Mouse (Mus musculus) right cerebral cortex, adult 18-20 months (tissue): ENCODE data around the gene Tesmin.

Experiments
- DNase-seq: peaks from one replicate; pipeline ENCODE4 v3.0.0; 2022; ENCODE audit warnings: mixed read lengths

Gene Tesmin

GRCm38 (mm10) chr19:3400057-3400456 lies 11.4 kb downstream of the Tesmin start:
- no peak for DNase-seq

GRCm38 (mm10) chr19:3401504-3401903 lies 12.8 kb downstream of the Tesmin start:
- no peak for DNase-seq

GRCm38 (mm10) chr19:3401943-3402342 lies 13.3 kb downstream of the Tesmin start:
- DNase-seq: no peak

GRCm38 (mm10) chr19:3402390-3402789 lies 13.7 kb downstream of the Tesmin start:
- DNase-seq: no peak

GRCm38 (mm10) chr19:3404030-3404429 lies 15.4 kb downstream of the Tesmin start:
- DNase-seq: no peak

DNA sequence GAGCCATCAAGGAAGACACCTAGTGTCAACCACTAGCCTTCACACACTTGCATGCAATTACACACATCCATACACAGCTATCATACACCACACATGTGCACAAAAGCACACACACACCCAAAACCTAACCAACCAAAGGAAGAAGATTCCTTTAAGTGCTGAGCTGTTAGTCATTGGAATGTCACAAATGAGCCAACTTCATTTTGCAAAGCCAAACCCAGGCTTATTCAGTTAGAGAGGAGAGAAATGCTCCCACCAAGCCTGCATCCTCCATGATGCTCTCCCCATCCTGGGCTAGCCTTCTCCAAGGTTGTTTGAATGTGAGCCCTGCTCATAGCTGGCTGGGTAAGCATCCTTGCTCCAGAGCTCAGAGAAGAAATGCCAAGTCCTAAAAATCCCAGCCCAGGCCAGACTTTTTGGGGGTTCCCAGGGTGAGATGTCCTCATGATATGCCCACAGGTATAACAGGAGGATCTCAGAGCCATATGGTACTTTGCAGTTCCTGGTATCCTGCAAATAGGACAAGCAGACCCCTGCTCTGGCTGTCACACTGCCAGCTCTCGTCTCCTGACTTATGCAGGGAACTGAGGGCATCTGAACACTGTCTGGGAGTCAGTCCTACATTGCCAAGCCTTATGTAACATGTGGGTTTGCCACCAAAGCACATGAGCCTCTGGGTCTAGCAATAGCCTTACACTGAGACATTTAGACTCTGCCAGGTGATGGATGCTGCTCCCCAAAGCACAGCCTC lies 17.0 kb downstream of the Tesmin start:
- no peak for DNase-seq

GRCm38 (mm10) chr19:3414268-3414733 lies 25.6 kb downstream of the Tesmin start, which contains the start of gene Gal:
Gene Gal, minus strand, starts transcription at chr19:3414544.
- DNase-seq: no peak

GRCm38 (mm10) chr19:3419251-3419650 lies 30.6 kb downstream of the Tesmin start:
- DNase-seq: peak; percentile 85

- DNase-seq: no peak
These were observed 33.8 kb downstream of the Tesmin start for GRCm38 (mm10) chr19:3422488-3422887.

DNA sequence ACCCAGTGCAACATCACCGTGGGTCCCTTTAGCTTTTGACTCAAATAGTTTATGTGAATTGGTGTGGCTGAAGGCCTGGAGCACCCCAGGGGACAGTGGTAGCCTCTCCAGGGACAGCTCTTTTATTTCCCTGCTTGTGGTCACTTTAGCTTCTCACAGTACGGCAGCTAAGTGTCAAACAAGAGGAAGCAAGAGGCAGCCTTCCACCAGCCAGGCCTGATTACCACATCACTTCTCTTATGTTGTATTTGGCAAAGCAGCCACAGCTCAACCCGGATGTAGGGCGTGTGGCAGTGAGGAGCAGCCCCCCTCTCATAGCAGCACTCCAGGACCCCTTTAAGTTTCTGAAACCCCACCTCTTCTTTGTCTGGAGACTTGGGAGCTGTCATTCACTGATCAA lies 34.3 kb downstream of the Tesmin start:
- no peak for DNase-seq

DNA sequence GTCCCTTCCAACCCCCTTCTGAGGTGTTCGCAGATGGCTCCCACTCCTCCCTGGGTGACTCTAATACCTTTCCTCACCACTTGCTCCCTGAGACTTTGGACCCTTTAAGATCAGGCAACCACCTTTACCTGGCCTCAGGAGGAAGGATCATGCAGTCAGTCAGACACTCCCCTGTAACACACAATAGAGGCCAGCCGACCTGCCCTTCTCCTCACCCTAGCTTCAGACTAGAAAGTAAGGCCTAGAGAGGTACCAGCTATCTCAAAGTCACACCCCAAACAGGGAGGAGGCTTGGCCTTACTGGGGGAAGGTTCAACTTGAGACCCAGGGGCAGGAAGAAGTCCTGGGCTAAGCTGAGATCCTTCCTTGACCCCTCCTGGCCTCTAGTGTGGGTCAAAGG lies 35.6 kb downstream of the Tesmin start:
- DNase-seq: no peak

DNA sequence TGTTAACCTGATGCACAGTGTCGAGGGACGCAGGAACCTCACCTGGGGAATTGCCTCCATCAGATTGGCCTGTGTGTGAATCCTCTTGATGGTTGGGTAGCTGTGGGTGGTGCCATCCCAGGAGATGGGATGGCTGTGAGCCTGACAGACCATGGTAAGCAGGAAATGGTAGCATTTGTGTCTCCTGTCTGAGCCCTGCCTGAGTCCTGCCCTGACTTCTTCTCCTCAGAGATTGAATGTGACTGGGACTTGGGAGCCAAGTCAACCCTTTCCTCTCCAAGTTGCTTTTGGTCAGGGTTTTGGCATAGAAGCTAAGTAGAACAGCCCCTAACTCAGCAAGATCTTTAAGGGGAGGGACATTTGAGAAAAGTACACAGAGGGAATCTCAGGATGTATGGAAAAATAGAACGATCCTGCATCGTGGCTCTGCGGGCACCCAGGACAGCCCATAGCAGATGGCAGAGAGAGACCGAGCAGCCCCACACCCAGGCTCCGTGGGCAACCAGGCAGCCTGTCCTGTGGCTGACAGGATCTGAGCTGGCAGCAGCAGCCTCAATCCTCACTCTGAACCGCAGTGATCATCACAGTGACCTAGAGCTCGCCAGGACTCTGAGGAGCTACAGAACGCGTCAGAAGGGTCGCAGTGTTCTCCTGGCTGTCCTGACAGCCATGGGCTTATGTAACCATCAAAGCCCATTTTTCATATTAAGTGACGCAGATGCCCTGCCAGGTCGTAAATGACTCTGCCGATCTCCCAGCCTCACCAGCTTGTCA lies 39.6 kb downstream of the Tesmin start:
- no peak for DNase-seq

DNA sequence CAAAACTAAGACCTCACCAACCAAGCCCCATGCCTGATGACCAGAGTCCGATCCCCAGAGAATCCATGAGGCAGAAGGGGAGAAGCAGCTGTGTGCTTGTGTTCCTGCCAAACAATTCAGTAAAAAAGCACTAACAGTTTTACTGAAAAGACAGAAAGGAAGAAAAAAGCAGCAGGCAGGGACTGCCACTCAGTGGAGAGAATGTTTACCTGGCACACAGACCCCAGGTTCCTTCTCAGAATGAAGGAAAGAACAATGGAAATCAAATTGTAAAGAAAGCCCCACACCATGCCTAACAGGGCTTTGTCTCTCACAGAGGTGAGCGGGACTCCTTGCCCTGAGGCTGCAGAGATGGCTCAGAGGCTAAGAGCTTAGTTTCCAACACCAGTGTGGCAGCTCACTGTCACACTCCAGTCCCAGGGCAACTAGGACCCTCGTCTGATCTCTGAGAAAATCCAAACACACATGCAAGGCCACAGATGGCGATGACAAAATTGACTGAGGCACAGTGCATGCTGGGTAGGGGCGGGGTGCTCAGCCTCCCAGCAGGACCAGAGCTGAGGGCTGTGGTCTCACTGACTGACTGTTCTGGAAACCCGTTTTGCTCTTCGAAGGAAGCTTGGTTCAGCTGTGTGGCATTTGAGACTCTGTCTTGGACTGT lies 40.6 kb downstream of the Tesmin start:
- no peak for DNase-seq

- no peak for DNase-seq
These were observed 42.4 kb downstream of the Tesmin start for GRCm38 (mm10) chr19:3431066-3431465.

GRCm38 (mm10) chr19:3431969-3432368 lies 43.3 kb downstream of the Tesmin start:
- DNase-seq: no peak

GRCm38 (mm10) chr19:3434124-3434523 lies 45.5 kb downstream of the Tesmin start:
- DNase-seq: no peak

GRCm38 (mm10) chr19:3434641-3435040 lies 46.0 kb downstream of the Tesmin start:
- no peak for DNase-seq

DNA sequence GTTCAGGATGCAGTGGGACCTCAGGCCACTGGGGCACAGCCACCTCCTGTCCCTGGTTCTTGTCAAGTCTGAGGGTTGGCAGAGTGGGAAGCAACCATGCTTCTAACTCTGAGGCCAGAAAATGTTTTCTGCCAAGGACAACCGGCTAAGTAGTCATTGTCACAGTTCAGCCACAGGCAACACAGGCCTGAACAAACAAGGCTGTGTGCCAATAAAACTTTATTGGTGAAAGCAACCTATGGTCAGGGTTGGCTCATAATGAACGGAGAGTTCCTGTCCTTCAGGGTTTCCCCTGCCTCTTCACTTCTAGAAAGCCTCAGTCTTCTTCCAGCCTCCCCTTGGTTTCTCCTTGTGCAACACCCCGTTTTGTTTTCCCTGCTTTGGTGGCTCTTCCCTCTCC lies 47.2 kb downstream of the Tesmin start:
- no peak for DNase-seq

DNA sequence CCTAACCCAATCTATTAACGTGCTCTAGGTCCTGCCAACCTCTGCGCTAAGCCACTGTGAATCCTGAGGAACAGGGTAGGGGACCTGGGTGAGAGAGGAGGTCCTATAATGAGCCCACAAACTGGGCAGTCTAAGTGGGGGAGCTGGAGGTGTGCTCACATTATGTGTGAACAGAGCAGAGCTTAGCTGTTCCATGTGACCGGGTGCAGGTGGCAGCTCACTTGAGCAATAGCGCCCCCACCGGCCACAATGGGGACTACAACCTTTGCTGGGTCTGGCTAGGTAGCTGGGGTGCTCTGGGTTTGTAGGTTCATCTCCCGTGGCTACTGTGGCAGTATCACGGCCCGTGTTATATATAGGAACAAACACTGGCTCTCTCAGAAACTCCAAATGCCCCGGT lies 48.2 kb downstream of the Tesmin start:
- DNase-seq: no peak

GRCm38 (mm10) chr19:3437980-3438379 lies 49.3 kb downstream of the Tesmin start:
- DNase-seq: no peak

DNA sequence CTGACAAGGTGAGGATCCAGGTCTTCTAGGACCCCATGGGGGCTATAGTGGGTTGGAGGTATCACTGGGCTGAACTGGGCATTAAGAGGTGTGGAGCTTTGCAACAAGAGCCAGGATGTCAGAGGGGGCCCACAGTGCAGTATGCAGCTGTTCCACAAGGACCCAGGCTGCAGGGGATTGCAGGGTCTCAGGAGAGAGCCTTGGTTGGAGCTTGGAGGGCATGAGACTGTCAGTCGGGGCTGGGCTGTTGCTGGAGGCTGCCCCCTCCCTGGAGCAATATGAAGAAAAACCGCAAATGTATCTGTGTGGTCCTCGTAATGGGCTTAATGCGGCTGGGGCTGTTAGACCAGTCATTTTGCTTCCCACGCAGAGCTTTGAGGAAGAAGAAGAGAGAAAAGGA lies 52.0 kb downstream of the Tesmin start:
- DNase-seq: no peak

DNA sequence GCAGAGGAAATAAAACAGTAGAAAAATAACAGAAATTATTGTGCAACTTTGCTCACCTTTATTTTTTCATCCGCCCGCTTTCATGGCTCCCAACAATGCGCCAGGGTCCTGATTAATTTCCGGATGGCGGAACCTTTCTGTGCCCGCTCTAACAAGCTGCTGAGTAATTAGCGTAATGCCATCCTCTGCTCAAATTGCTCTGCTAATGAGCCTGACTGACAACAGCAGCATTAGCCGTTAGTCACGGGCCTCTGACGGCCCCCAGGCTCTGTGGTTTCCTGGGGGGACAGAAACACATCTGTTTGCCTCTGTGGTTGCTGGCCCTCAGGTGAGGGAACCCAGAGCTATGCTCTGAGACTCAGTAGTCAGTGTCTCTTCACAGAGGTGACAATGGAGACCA lies 52.4 kb downstream of the Tesmin start:
- DNase-seq: no peak

DNA sequence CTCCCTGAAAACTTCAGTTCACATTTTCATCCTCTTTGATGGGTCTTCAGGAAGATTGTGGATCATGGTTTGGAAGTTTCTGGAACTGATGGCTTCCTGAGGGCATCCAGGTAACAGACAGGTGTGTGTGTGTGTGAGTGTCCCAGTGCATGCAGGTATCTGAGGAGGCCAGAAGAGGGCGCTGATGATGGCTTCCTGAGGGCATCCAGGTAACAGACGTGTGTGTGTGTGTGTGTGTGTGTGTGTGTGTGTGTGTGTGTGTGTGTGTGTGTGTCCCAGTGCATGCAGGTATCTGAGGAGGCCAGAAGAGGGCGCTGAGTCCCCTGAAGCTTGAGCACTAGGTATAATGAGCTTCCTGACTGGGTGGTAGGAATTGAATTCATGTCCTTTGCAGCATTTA lies 58.7 kb downstream of the Tesmin start:
- no peak for DNase-seq

GRCm38 (mm10) chr19:3449248-3449647 lies 60.6 kb downstream of the Tesmin start:
- DNase-seq: no peak
